Mouse (Mus musculus) Muller cell, postnatal 12 days (primary cell): ENCODE measurements around the gene Urb1.

ENCODE experiments used
- DNase-seq: peaks from one replicate; pipeline ENCODE4 v3.0.0-alpha.2; 2015; ENCODE audit errors: inconsistent ontology term

Gene Urb1

GRCm38 (mm10) chr16:90774216-90774615 lies 36.0 kb downstream of the Urb1 start:
- no peak for DNase-seq

- DNase-seq, result no peak
These were observed 43.2 kb downstream of the Urb1 start for GRCm38 (mm10) chr16:90766919-90767454.

GRCm38 (mm10) chr16:90765195-90765877 lies 44.9 kb downstream of the Urb1 start:
- DNase-seq, result no peak

- no peak for DNase-seq
These were observed 49.7 kb downstream of the Urb1 start for GRCm38 (mm10) chr16:90760515-90760914.

DNA sequence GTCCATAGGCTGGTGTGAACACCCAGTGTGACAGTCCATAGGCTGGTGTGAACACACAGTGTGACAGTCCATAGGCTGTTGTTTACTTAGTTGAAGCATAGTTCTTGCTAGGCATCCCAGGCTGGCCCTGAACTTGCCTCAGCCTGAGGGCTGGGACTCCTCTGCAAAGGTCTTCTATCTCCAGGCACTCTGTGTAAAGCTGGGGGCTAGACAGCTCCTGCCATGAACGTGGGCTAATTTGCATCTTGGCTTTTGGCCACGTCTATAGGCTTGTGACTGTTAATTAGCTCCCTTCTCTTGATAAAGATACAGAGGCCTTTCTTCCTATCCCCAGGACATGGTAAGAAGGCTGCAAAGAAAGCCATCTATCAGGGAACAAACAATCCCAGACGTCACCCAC lies 50.9 kb downstream of the Urb1 start:
- DNase-seq, result no peak

DNA sequence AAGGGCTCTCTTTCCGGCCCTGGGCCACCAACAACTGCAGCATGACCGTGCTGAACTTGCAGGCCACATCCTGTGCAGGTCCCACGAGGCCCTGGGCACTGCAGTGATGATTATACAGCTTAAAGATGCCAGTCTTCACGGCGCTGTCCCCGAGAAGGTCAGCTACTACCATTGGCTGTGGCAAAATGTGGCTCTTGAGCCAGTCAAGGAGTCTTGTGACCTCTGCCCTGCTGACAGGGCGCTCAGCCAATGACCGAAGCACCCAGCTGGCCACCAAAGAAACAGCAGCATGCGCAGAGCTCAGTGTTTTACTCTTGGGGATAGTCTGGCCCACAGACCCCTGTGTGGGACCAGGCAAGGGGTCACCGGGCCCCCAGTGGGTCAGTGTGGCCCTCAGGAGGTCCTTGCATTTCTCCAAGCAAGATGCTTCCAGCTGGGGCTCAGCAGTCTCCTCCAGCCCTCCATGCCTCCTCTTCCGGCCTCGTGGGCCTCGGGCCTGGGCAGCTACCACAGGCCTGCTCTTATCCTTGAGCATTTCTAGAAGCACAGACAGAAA lies 56.7 kb downstream of the Urb1 start:
- no peak for DNase-seq

GRCm38 (mm10) chr16:90748169-90748568 lies 62.0 kb downstream of the Urb1 start:
- no peak for DNase-seq

DNA sequence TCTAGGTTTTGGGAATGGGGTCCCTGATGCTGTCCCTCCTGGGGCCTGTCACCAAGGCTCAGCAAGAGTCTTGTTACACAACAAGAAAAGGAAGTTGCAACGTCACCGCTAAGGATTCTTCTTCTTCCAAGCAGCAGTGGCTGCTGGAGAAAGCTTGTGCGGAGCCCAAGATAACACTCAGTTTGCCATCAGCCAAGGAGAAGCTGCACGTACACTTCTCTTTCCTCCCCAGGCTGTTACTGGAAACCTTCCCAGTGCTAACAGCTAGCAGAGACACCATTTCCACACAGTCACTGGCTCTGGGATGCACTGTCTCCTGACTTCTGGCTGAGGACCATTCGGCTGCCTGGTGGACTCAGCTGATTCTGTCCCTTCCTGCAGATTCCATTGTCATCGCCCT lies 63.1 kb downstream of the Urb1 start:
- no peak for DNase-seq

DNA sequence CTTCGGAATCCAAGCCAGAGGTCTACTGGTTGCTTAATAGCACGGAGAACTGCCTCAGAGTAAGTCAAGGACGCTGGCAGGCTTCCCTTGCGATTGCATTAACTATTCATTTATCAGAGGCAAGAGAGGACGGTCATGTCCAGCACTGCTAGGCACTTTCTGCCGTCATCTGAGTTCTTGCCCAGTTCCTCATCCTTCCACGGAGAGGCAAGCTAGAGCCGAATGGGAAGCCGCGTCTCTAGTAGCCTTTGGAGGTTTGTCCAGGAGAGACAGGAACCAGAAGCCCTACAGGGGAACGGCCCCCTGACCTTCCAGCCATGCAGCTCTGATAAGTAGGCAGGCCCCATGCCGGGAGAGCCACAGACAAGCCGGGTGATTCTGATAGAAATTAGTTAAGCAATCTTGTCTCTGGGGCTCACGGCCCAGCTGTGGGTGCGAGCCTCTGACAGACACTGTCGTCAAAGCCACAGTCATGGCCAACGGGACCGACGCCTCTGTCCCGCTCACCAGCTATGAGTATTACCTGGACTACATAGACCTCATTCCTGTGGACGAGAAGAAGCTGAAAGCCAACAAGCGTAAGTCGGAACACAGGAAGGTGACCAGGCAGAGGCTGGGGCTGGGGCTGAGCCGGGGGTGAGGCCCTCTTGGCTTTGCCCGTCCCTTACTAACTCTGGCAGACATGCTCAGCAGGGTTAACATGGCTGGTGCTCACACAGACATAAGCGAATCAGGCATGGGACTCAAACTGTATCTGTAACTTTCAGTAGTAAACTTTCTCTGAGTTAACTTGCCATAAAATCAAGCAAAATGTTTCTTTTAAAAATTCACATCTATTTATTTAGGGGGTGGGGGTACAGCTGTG lies 71.9 kb downstream of the Urb1 start, which contains the start of gene Mrap:
Gene Mrap (plus strand): TSS at position 116 of the 865 bp plus-strand sequence.
- DNase-seq, result no peak

- peak; percentile 14 for DNase-seq
These were observed 73.4 kb downstream of the Urb1 start for GRCm38 (mm10) chr16:90736672-90737270.

DNA sequence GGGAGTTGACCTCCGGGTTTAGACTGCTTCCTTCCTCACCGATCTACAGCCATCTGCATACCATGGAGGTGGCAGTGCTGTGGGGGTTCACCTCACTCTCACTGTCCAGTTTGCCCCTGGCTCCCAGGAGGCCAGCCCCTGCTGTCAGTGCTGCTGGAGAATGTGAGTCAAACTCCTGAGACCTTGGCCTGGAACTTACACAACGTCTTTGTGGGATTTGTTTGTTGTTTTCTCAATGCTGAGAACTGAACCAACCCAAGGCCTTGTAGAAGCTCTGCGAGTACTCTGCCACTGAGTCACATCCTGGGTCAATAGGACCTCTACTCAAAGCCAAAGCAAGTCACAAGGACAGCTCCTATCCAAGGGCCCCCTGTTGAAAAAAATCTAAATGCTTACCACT lies 74.6 kb downstream of the Urb1 start:
- DNase-seq, result no peak

- DNase-seq, result peak; percentile 96
These were observed 82.7 kb downstream of the Urb1 start, which contains the start of gene Mis18a for GRCm38 (mm10) chr16:90727233-90728115. Gene Mis18a (minus strand): TSS chr16:90727404.

GRCm38 (mm10) chr16:90726600-90727227 lies 83.5 kb downstream of the Urb1 start:
- no peak for DNase-seq

DNA sequence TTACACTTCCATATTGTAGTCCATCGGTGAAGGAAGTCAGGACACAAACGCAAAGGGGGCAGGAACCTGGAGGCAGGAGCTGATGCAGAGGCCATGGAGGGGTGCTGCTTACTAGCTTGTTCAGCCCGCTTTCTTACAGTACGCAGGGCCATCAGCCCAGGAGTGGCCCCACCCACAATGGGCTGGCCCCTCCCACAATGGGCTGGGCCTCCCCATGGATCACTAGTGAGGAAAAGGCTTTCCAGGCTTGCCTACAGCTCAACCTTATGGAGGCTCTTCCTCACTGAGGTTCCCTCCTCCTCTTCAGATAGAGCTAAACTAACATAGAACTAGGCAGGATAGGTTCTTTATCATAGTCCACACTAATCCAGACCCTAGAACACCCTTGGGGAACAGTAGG lies 86.2 kb downstream of the Urb1 start:
- no peak for DNase-seq

- no peak for DNase-seq
These were observed 99.9 kb downstream of the Urb1 start for GRCm38 (mm10) chr16:90710313-90710712.

- DNase-seq, result peak; percentile 89
These were observed 100.4 kb downstream of the Urb1 start for GRCm38 (mm10) chr16:90709711-90710289.

- DNase-seq, result no peak
These were observed 103.9 kb downstream of the Urb1 start for GRCm38 (mm10) chr16:90706279-90706678.

GRCm38 (mm10) chr16:90704161-90704825 lies 105.9 kb downstream of the Urb1 start:
- DNase-seq, result no peak

DNA sequence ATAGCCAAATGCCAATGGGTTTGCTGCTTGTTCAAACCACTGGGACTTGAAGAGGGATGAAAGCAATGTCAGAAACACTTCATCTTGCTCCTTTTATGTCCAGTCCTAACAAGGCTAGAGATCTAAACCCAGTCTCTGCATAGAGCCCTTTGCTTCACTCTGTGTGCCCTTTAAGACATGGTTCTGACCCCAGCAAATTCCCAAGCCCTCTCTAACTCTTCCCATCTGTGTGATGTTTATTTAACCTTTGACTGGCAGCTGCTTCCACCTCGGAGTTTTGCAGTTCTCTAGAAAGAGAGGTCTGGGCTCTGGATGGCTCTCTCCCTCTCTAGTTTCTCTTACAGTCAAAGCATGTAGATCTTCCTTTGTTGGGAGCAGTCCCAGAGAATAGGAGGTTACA lies 106.6 kb downstream of the Urb1 start:
- no peak for DNase-seq
